Mouse (Mus musculus) frontal cortex, postnatal 36 days (tissue): Measurements from ENCODE around the gene Cars.
"Not testable (repeated sequence)": the region's sequence is repeated elsewhere in the genome, so short reads cannot be mapped to it uniquely, and the experiment has no call there.

ENCODE experiments used
- DNase-seq, 2 experiments: peaks; one replicate each; pipeline ENCODE4 v3.0.0; 2022; ENCODE audit warnings: low spot score in 2 of 2

Gene Cars

DNA sequence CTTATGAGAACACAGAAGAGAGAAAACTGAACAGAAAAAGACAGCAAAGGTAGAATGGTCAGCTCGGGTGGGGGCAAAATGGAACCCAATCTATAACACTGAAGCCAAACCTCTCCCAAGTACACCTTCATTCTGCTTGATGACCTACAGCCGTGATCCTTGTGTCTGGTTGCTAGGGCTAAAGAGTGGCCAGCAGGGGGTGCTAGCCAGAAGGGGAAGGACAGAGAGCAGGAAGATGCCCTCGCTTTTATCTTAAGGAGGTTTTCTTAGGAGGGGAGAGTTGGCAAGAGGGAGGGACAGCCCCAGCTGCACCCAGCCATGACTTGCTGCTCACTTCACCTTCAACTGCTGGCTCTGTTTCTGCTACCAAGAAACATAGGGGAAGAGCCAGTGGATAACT is 15.9 kb downstream of the Cars start:
- DNase-seq = peak; percentile 18 to 25

DNA sequence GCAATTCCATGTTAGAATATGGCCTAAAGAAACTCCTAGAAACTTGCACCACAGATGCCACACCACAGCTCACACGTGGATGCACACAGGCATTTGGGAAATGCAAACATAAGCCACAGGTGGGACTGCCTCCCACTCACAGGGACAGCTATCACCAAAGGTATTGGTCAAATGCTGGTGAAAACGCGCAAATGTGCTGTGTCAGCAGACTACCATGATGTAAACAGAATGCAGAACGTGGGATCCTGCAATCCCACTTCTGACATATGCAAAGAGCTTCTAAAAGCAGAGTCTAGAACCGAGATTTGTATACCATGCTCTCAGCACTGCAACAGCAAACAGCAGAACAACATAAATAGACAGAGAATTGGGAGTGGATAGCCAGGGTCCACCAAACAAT is 16.9 kb downstream of the Cars start:
- DNase-seq = no peak

DNA sequence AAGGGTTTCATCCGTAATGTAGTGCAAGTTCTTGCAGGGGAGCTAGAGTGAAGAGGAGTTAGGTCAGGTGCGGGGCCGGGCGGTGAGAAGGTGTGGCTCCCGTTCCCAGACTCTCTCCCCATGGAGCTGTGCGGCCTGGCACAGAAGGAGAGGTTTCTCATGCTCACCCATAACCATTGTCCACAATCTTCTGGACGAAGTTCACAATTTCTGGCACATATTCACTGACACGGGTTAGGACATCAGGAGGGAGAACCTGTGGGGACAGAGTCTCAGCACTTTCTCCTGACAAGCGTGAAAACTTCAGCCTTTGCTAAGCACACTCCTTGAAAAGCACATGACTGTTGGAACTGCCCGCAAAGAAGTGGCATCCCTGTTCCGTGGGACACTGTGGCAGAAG is 24.1 kb downstream of the Cars start:
- DNase-seq = no peak

DNA sequence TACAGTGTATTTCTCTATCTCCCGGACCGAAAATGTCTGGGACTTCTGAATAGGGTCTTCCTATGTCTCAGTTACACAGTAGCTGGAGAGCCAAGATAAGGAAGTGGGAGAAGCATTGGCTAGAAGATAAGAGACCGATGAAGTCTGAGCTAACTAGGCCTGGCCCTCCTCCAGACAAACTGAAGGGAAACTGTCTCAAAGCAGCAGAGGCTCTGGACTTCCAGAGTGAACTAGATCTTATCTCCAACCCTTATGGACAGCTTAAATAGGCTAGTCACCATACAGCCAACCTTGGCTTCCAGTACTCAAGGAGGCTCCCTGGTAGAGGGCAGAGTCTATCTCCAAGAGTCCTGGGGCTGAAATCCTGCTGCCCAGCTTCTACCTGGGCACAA is 34.2 kb downstream of the Cars start:
- DNase-seq = no peak

DNA sequence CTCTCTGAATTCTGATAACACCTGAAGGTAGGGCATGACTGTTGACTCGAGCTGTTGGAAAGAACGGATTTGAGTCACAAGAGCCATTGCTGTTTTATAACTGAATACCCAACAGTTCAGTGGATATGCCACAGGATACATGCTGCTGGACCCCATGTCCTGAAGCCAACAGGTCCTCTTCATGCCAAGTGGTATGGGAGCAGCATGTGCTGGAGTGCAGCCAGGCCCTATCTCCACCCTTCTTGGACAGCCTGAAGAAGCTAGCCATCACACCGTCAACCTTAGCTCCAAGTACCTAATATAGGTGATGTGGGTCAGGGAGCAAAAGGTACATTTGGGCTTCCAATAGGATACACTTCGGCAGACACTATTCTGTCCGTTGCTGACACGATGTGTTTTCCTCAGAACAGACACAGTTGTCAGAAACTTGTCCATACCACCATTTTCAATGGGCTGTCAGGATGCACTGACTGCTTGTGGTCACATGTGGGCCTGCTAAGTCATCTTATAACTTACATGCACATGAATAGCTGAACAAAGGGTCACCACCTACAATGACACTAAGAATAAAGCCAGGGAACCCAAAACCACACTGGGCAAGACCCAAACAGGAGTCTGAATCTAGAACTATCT is 34.8 kb downstream of the Cars start:
- DNase-seq = no peak

DNA sequence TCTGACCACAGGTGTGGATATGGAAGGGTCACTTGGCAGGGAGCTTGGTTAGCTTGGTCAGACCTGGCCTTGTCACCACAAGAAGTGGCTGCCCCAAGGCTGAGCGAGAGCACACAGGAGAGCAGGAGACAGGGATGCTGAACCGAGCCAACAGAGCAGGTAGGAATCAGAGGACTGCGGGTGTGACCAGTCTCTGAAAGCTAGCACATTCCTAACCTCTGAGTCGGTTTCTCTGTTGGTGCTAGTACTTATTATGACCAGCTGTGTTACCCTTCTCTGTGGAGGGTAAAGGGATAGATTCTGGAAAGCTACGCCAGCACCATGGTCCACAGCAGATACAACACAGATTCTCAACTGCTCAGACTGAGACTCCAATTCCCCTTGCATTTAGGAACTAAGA is 36.1 kb downstream of the Cars start:
- DNase-seq = no peak

DNA sequence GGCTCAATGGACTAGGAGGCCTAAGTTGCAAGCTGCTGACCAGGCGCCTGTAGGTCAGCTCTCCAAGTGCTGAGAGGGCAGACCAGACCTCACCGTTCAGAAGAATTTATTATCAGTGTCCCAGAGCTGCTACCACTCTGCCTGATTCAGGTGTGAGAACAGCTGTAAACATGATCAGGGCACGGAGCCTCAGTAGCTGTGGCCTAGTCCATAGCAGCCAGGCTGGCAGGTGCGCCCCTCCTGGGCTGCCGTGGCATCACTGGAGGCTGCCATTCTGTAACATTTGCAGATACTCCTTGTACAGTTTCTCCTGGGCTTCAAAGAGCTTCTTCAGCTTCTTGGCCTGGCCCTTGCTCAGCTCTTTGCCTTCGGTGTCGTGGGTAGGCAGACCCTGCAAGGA is 42.3 kb downstream of the Cars start:
- no peak for DNase-seq

DNA sequence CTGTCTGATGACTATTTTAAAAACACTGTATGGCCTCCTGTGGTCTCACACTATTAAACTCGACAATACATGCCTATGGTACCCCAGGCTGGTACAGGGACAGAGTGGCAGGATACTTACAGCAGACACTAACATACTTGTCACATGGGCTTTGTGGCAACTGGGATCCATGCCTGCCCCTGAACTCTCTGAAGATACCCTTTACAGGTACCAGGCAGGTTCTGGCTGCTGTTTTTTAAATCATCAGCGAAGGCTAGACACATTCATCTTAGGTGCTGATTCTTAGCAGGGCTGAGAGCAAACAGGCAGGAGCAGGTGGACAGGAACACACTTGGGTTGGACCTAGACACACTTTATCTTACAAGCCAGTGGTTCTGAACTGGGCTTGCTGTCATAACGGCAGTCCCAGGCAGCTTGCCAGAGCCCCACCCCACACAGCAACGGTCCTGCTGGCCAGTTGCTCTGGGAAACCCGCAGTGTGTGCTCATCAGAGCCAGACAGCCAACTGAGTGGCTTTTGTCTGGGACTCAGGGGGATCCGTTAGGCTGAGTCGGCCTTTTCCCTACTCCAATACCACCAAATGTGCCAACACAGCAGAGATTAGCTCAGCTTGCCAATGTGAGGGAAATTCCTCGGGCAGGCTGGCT is 42.8 kb downstream of the Cars start:
- peak in 1 of 2 experiments; percentile 26 for DNase-seq

DNA sequence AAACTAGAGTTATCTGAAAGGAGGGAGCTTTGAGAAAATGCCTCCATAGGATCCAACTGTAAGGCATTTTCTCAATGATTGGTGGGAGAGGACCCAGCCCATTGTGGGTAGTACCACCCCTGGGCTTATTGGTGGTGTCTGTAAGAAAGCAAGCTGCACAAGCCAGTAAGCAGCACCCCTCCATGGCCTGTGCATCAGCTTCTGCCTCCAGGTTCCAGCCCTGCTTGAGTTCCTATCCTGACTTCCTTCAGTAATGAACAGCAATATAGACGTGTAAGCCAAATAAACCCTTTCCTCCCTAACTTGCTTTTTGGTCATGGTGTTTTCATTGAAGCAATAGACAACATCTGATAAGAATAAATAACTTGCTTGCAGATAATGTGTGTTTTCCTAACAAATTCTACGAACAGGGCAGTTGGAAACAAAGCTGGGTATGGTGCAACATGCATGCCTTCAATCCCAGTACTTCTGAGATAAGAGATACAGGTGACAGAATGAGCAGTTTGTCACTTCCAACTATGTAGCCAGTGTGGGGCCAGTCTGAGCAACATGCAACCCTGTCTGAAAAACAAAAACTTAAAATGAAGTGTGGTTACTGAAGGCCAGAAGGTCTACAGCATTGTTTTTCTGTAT is 50.2 kb downstream of the Cars start:
- DNase-seq = no peak

DNA sequence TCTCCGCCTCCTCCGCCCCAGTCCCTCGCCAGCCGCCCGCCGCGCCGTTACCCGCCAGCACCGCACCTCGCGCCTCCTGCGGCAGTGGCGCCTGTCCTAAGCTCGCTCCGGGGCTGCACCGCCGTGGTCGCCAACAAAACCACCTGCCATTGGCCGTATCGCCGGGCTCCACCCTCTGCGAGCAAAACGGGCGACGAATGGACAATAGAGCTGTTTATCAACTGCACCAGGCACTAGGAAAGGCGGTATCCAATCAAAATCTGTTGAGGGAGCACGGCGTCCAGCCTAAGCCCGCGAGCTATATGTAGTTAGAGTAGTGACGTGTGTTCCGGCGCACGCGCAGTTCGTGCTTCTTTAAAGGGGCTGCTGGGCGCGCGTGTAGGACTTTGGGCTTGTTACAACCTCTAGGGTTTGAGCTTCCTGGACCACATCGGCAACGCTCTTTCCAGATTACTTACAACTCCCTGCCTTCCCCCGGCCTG is 50.9 kb downstream of the Cars start, which contains the start of gene Nap1l4:
Gene Nap1l4, minus strand, starts transcription at position 131 of the 482 bp plus-strand sequence.
- peak; percentile 100 for DNase-seq

DNA sequence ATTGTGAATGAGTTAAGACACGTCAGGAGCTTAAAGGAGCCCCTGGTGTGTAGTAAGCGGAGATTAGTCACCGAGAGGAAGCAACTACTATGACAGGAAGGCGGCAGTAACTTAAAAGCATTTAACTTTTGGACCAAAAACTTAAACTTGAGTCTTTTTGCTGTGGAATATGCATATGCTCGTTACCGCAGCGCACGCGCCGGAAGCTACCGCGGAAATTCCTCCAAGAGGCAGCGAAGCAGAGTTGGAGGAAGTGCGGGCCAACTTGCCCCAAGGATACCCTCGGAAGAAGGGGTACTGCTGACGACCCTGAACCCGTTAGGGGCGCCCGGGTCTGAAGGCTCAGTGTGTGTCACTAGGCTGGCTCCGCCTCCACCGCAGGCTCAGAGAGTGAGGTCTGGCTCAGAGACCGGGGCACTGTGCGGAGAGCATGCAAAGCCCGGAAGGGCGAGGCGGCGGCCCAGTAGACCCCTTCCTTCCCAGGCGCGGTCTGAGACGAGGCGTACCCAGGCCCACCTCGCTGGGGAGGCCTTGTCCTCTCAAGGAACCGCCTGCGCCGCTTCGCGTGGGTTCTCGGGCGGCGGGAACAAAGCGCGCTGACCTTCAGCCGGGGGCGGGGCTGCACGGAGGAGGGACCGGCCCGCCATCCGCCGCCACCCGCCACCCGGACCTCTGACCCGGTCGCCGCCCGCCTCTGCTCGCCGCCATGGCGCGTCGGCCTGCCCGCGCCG is 51.5 kb downstream of the Cars start:
- DNase-seq = peak in 1 of 2 experiments; percentile 47

DNA sequence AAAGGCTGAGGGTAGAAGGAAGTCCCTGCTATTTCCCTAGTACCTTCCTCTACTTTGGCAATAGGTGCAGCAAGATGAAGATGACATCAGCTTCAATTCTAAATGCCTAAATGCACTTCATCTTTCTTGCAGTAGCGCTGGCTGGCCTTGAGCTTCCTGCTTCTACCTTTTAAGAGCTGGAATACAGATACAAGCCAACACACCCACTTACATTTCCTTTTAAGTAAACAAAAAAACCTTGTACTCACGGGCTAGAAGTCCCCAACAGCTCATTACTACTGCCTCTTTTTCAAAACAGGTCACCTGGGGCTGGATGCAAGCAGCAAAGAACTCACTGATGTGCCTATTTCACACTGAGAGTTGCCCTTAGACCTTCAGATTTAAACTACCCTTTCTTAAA is 53.3 kb downstream of the Cars start:
- no peak for DNase-seq

DNA sequence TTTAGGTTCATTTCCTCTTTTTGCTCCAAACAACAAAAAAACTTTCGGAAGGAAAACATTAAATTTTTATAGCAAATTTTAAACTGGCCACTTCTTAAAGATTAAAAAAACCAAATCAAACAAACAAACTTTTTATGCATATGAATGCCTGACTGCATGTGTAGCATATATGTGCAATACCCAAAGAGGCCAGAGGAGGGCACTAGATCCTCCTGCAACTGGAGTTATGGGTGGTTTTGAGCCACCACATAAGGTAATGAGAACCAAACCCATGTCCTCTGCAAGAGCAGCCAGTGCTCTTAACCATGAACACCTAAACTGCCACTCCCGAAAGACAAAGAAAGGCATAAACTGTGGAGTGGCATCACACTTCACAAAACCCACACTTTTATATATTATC is 55.5 kb downstream of the Cars start:
- DNase-seq = peak in 1 of 2 experiments; percentile 11

DNA sequence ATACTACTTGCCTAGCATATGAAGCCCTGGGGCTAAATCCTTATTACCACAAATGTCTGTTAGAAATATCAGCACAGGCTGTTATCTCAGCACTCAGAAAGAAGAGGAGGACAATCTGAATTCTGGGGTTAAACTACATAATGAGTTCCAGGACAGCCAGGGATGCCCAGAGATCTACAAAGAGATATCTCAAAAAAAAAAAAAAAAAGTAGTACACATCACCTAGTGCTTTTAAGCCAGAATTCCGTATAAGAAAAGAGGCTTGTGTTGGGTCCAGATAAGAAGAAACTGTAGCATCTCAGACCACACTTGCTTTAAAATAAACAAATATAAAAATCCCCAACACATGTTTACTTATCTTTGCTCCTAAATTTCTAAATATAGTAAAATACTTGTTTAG is 61.2 kb downstream of the Cars start:
- DNase-seq = no peak

DNA sequence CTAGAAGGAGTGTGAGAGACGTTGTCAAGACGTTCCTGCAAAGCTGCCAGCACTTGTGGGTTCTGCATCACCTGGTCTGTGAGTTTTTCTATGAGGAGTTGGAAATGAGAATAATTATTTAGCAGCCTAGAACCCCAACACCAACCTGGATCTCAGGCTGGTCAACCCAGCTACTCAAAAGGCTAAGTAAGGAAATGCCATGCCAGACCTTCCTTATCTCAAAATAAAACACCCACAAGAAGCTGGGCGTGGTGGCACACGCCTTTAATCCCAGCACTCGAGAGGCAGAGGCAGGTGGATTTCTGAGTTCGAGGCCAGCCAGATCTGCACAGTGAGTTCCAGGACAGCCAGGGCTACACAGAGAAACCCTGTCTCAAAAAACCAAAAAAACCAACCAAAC is 61.7 kb downstream of the Cars start:
- not testable (repeated sequence) for DNase-seq

DNA sequence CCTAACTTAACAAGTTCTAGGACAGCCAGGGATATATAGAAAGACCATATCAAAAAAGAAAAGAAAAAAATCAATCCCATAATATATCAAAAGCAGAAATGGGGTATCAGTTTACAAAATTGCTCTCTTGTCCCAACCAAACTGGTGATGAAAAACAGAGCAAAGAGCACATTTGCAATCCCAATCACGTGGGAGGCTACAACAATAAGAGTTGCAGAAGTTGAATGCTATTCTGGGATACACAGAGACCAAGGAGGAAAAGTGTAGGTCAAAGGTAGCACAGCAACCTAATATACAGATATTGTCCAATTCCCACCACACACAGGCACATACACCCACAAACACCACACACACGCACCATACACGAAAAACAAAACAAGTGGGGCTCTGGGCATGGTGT is 63.6 kb downstream of the Cars start:
- no peak for DNase-seq

DNA sequence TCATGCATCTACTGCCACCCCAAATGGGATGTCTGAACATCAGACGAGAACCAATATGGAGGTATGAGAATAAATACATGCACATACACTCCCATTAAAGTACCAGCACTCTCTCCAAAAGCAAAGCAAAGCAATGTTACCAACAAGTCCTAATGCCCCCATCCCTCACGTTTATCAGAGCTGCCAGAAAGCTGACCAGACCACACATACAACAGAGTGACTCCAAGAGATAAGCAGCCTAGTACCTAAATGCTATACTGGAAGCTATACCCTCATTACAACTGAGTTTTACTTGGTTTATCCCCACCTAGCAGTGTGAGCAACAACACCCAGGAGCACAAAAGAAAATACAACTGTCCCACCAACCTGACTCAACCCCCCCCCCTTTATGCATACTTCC is 66.6 kb downstream of the Cars start:
- no peak for DNase-seq

DNA sequence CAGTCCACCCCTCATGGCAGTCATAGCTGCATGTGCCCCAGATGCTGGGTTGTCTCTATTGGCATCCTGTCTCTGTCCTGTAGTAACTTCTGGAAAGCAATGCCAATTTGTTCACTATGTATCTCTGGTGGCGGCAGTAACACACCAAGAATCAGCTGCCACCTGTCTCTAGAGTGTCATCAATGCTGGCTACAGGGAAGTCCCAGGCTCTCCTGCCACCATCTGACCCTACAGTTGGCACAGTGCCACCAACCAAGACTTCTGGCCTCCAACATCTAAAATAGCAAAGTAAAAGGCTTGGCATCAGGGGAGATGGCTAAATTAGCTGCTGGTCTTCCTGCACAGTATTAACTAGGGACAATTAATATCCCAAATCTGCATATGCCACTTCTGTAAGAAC is 67.5 kb downstream of the Cars start:
- no peak for DNase-seq

DNA sequence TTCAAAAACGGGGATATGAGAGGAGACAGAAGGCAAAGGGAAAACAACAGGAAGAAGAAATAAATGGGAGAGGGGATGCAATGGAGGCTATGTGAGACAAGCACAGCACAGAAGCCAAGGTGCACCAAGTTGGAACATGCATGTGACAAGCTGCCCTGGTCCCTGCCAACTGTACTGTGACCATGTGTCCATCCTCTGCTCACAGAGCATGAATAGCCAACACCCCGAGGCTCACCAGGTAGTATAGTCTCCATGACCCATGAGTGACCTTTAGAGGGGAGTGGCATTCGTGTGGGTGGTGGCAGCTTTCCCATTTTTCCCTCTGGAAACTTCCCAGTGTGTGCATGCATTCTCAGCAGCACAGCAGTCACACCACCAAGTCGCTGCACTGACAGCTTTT is 80.6 kb downstream of the Cars start:
- no peak for DNase-seq

DNA sequence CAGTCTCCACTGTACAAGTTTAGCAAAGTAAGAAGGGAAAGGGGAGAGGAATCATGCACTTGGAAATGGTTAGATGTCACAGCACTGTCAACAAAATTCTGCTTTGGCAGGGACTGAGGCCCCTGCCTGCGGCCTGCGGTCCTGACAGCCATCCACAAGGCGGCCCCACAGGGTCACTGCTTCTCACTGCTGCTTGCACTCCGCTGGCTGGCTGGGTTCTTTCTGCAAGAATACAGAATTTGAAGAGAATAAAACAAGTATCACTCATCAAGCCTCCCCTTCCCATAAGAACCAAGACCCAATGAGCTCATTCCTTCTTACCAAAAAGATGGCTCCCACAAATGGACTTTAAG is 85.5 kb downstream of the Cars start:
- DNase-seq = no peak

DNA sequence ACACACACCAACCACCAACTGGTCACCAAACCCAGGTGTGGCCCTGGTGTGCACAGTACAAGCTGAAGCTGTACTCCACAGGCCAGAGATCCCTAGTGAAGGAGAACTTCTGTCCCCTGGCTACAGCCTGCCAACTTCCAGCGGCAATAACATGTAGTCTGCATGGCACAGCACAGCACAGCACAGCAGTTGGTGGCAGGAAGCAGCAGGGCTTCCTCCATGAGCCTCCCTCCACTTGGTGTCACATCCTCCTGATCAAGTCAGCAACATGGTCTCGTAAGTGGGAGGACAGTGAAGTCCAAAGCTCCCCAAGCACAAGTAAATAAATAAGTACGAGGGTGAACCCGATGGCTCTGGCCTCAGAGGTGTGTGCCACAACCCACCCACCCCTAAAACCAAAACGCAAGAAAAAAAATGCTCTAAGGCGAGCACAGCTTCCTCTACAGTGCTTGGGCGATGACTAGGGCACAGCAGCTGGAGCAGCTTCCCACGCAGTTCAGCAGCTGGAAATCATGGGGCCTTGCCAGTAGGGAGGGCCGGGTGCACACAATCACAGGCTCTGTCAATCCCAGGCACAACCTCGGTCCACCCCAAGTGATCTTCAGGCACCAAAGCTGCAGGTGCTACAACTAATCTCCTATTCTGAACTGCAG is 86.0 kb downstream of the Cars start:
- DNase-seq = no peak

DNA sequence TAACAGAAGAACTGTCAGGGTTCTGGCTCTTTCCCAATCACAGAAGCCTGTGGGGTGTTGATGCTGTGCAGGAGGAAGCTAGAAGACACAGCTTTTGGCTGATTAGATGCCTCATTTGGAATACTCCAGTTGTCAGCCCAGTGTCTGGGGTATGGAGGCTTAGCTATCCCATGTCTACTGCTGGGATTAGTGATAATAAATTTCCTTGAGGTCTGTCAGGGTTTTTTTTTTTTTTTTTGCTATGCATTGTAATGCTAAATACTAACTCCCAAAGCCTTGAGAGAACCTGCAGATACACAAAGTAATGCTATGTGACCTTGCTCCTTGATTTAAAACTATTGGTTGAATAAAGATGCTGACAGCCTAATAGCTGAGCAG is 88.6 kb downstream of the Cars start:
- no peak for DNase-seq
